22 mouse cellular contexts compared by ENCODE assay signal in the genomic region with DNA sequence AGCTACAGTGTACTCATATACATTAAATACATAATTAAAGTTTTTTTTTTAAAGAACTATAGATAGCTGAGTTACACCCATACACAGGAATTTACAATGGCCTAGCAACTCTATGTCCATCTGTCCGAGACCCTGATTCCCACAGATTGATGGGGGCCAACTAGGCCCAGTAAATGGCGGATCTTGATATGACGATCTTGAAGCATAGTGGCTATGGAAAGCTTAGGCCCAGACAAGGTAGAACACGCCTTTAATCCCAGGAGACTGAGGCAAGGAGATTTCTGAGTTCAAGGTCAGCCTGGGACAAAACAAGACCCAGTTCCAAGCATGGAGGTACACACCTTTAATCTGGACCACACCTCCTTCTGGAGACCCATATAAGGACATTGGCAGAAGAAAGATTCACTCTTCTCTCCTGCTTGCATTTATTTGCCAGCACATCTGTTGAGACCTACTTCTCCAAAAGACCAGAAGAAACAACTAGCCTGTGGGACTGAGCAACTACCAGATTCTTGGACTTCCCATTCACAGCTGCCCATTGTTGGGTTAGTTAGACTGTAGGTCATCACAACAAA. TPM values are rescaled to one million over a fixed set of nuclear protein-coding genes. Genes with fewer than 3 reads are reported as not detected.
DNase-seq lines count a peak whose midpoint lies in the region; ATAC-seq and TF ChIP-seq lines count a peak whose summit lies in the region.
"Had no signal": no experiment of that assay in that cellular context is flagged by ENCODE, and none has a peak within 500 bp of the region (broad histone marks: within the 10 kb centered on the region; RNA-seq: fewer than 3 reads in every experiment).

No protein-coding gene starts in this region.

- no peak for TF ChIP-seq POLR2A in MEL (IDR thresholded peaks at IDR 0.05; ENCODE audit: control insufficient read depth in 1 of 2, insufficient read depth in 1 of 2, low read depth in 1 of 2, low read length in 2 of 2, poor library complexity in 1 of 2)

- no peaks in the 10 kb centered on the region for H3K27me3 ChIP-seq in midbrain, embryonic 11.5 days (ENCODE audit: control insufficient read depth, insufficient read depth, low read length)
- no peaks in the 10 kb centered on the region for H3K27me3 ChIP-seq in midbrain, postnatal 0 days (ENCODE audit: insufficient read depth, low read length)
- H3K27me3 ChIP-seq in MEL (ENCODE audit: control insufficient read depth in 1 of 2, insufficient read depth in 2 of 2, low read length in 2 of 2): no peaks in the 10 kb centered on the region
- H3K27me3 ChIP-seq: embryonic facial prominence, embryonic 12.5 days; forebrain, embryonic 13.5 days; forebrain, embryonic 15.5 days had no signal

- H3K4me2 ChIP-seq in midbrain, embryonic 11.5 days: no peak overlapping the region
- no peak overlapping the region for H3K4me2 ChIP-seq in midbrain, postnatal 0 days (ENCODE audit: low read depth, low read length, poor library complexity, severe bottlenecking)
- H3K4me2 ChIP-seq: embryonic facial prominence, embryonic 12.5 days; forebrain, embryonic 13.5 days; forebrain, embryonic 15.5 days had no signal

- H3K4me1 ChIP-seq in midbrain, embryonic 11.5 days (ENCODE audit: control insufficient read depth, insufficient read depth, low read length): no peaks in the 10 kb centered on the region
- no peaks in the 10 kb centered on the region for H3K4me1 ChIP-seq in midbrain, postnatal 0 days (ENCODE audit: insufficient read depth, low read length)
- no peaks in the 10 kb centered on the region for H3K4me1 ChIP-seq in MEL (ENCODE audit: control insufficient read depth in 1 of 2, insufficient read depth in 2 of 2, low read length in 2 of 2)
- H3K4me1 ChIP-seq: embryonic facial prominence, embryonic 10.5 days; embryonic facial prominence, embryonic 12.5 days; forebrain, embryonic 13.5 days; forebrain, embryonic 15.5 days had no signal

- ATAC-seq in midbrain, embryonic 11.5 days (ENCODE audit: low FRiP score): no peak
- no peak for ATAC-seq in midbrain, postnatal 0 days (ENCODE audit: low FRiP score)
- ATAC-seq: forebrain, embryonic 13.5 days; forebrain, embryonic 15.5 days; forebrain, postnatal 0 days had no signal

- TF ChIP-seq EP300 in MEL (IDR thresholded peaks at IDR 0.05; ENCODE audit: low read depth in 1 of 2, low read length in 2 of 2): no peak

- TF ChIP-seq CTCF in midbrain, postnatal 0 days (IDR thresholded peaks at IDR 0.05): no peak
- no peak for TF ChIP-seq CTCF in MEL (IDR thresholded peaks at IDR 0.05 in 2 of 3, conservative IDR thresholded peaks at IDR 0.05 in 1 of 3; ENCODE audit: control insufficient read depth in 1 of 3, insufficient read depth in 1 of 3, low read depth in 2 of 3, low read length in 3 of 3, poor library complexity in 1 of 3, severe bottlenecking in 1 of 3)

- peak; percentile 49 for DNase-seq in midbrain, embryonic 11.5 days (ENCODE audit: low spot score, missing footprints)
- no peak for DNase-seq in midbrain, postnatal 0 days (ENCODE audit: low spot score)
- DNase-seq in A20 (ENCODE audit: low read depth, low spot score) (peak; percentile 30), MEL (ENCODE audit: low read depth, low spot score) (no peak), ZHBTc4 (ENCODE audit: low read depth, low spot score) (peak; percentile 50)
- DNase-seq in left cerebral cortex, adult 11 months (ENCODE audit: low spot score): no peak
- DNase-seq in adrenal gland, postnatal 25 days: no peak
- no peak for DNase-seq in spleen, postnatal 14 days (ENCODE audit: low spot score in 2 of 2)
- DNase-seq: adrenal gland, adult 2 months; adrenal gland, postnatal 10 days; adrenal gland, postnatal 36 days; cerebellum, adult 11-12 months; cerebellum, adult 2 months; cerebellum, adult 9-10 months; cerebellum, postnatal 10 days; cerebellum, postnatal 25 days; forebrain, postnatal 0 days had no signal

- no peaks in the 10 kb centered on the region for H3K9me3 ChIP-seq in midbrain, embryonic 11.5 days (ENCODE audit: control insufficient read depth, low read length)
- no peaks in the 10 kb centered on the region for H3K9me3 ChIP-seq in midbrain, postnatal 0 days (ENCODE audit: low read length)
- no peaks in the 10 kb centered on the region for H3K9me3 ChIP-seq in MEL (replicated peaks; ENCODE audit: insufficient read depth, low read length)
- H3K9me3 ChIP-seq: embryonic facial prominence, embryonic 10.5 days; embryonic facial prominence, embryonic 12.5 days; forebrain, embryonic 13.5 days; forebrain, embryonic 15.5 days; G1E had no signal

- 96% methylated on average over 4 of the region's 4 CpGs for WGBS in midbrain, embryonic 11.5 days
- 97% methylated on average over 4 of the region's 4 CpGs for WGBS in midbrain, postnatal 0 days

- H3K36me3 ChIP-seq in midbrain, embryonic 11.5 days (ENCODE audit: control insufficient read depth, insufficient read depth, low read length): peaks cover 13% of the 10 kb centered on the region; the same call in 1 of the 2 replicates
- no peaks in the 10 kb centered on the region for H3K36me3 ChIP-seq in midbrain, postnatal 0 days (ENCODE audit: insufficient read depth, low read length)
- peaks cover 0 to 13% of the 10 kb centered on the region in 2 experiments; a peak in 2 of 4 replicates for H3K36me3 ChIP-seq in MEL (ENCODE audit: control insufficient read depth in 1 of 2, insufficient read depth in 2 of 2, low read length in 2 of 2)
- H3K36me3 ChIP-seq: forebrain, embryonic 15.5 days had no signal

- TF ChIP-seq RAD21 in MEL (IDR thresholded peaks at IDR 0.05; ENCODE audit: low read depth, low read length): no peak

- H3K4me3 ChIP-seq in midbrain, embryonic 11.5 days (ENCODE audit: low read depth, low read length): no peak overlapping the region
- no peak overlapping the region for H3K4me3 ChIP-seq in midbrain, postnatal 0 days (ENCODE audit: low read depth, low read length)
- no peak overlapping the region for H3K4me3 ChIP-seq in MEL (ENCODE audit: control insufficient read depth in 1 of 2, insufficient read depth in 1 of 2, low read depth in 2 of 2, low read length in 2 of 2)
- H3K4me3 ChIP-seq: embryonic facial prominence, embryonic 10.5 days; embryonic facial prominence, embryonic 12.5 days; forebrain, embryonic 13.5 days; forebrain, embryonic 15.5 days had no signal

- no peaks in the 10 kb centered on the region for H3K79me2 ChIP-seq in MEL (ENCODE audit: control insufficient read depth, insufficient read depth, low read length, poor library complexity)

- no peak overlapping the region for H3K27ac ChIP-seq in midbrain, embryonic 11.5 days (ENCODE audit: low read depth, low read length)
- no peak overlapping the region for H3K27ac ChIP-seq in midbrain, postnatal 0 days (ENCODE audit: low read depth, low read length)
- H3K27ac ChIP-seq in MEL (ENCODE audit: control insufficient read depth, low read depth, low read length): no peak overlapping the region
- H3K27ac ChIP-seq: embryonic facial prominence, embryonic 10.5 days; embryonic facial prominence, embryonic 12.5 days; forebrain, embryonic 13.5 days; forebrain, embryonic 15.5 days had no signal

- no peak overlapping the region for H3K9ac ChIP-seq in midbrain, embryonic 11.5 days (ENCODE audit: low read length)
- no peak overlapping the region for H3K9ac ChIP-seq in midbrain, postnatal 0 days (replicated peaks; ENCODE audit: low read length, poor library complexity, severe bottlenecking)
- H3K9ac ChIP-seq in MEL (ENCODE audit: control insufficient read depth, low read depth, low read length, poor library complexity, severe bottlenecking): no peak overlapping the region
- H3K9ac ChIP-seq: embryonic facial prominence, embryonic 12.5 days; forebrain, embryonic 13.5 days; forebrain, embryonic 15.5 days; forebrain, postnatal 0 days had no signal

TF ChIP-seq in MEL, 35 proteins besides CTCF, POLR2A, EP300 and RAD21 (continues in another document):
- 0 out of 2 replicates have a peak, but pooled peaks have one; percentile 17 for TF ChIP-seq CHD2 (IDR thresholded peaks at IDR 0.05; ENCODE audit: low read length)
- no peak for TF ChIP-seq ZC3H11A (IDR thresholded peaks at IDR 0.05; ENCODE audit: low read depth, low read length)
- no peak for TF ChIP-seq GATA1 (IDR thresholded peaks at IDR 0.05; ENCODE audit: low read depth, low read length)
- peak; percentile 80 for TF ChIP-seq POLR2AphosphoS2 (IDR thresholded peaks at IDR 0.05; ENCODE audit: low read length)
- no peak for TF ChIP-seq TCF12 (IDR thresholded peaks at IDR 0.05; ENCODE audit: low read depth, low read length)
- no peak for TF ChIP-seq MAFK (IDR thresholded peaks at IDR 0.05; ENCODE audit: borderline replicate concordance, low read depth, low read length)
- TF ChIP-seq CHD1 (IDR thresholded peaks at IDR 0.05; ENCODE audit: low read depth, low read length): no peak
- no peak for TF ChIP-seq SIN3A (IDR thresholded peaks at IDR 0.05; ENCODE audit: low read length)
- TF ChIP-seq NRF1 (IDR thresholded peaks at IDR 0.05; ENCODE audit: insufficient read depth, low read depth, low read length, poor library complexity, severe bottlenecking): no peak
- no peak for TF ChIP-seq POLR2AphosphoS5 (IDR thresholded peaks at IDR 0.05; ENCODE audit: borderline replicate concordance, low read depth, low read length)

RNA-seq across cellular contexts. Expression of gene Cenpa, which starts 12.2 kb away (rescaled TPM):
- polyA plus RNA-seq in midbrain, embryonic 11.5 days (2014; fragmentation: Nextera tagmentation; extraction: Ambion mirVana): 398 and 399 TPM in 2 replicates
- 8.9 and 9.4 TPM in 2 replicates for total RNA-seq in midbrain, postnatal 0 days (2014; rRNA removed)
- polyA plus RNA-seq in midbrain, postnatal 0 days (2015; fragmentation: Nextera tagmentation; extraction: Ambion mirVana): 19.6 and 22.6 TPM in 2 replicates
- 341 and 345 TPM in 2 replicates for total RNA-seq in MEL (2012; rRNA removed)
- polyA plus RNA-seq in MEL (2012; ENCODE audit: insufficient read depth in 1 of 2, insufficient read length in 2 of 2, low read depth in 1 of 2, low replicate concordance in 2 of 2, missing spikeins in 1 of 2): 100 to 1,000 TPM; 100 to 566 TPM
- 15.1 and 19.2 TPM in 2 replicates for total RNA-seq in adrenal gland, postnatal 25 days (2021)

RNA-seq across cellular contexts. Expression of gene Slc35f6, which starts 31.1 kb away (rescaled TPM):
- polyA plus RNA-seq in midbrain, embryonic 11.5 days (2014; fragmentation: Nextera tagmentation; extraction: Ambion mirVana): 22.6 and 28.4 TPM in 2 replicates
- total RNA-seq in midbrain, postnatal 0 days (2014; rRNA removed): 62.5 and 65.3 TPM in 2 replicates
- 25.1 and 30.9 TPM in 2 replicates for polyA plus RNA-seq in midbrain, postnatal 0 days (2015; fragmentation: Nextera tagmentation; extraction: Ambion mirVana)
- total RNA-seq in MEL (2012; rRNA removed): 15.7 and 18.0 TPM in 2 replicates
- 10 to 100 TPM in 1 of 2 experiments, not detected in 1; 32.4 TPM for polyA plus RNA-seq in MEL (2012; ENCODE audit: insufficient read depth in 1 of 2, insufficient read length in 2 of 2, low read depth in 1 of 2, low replicate concordance in 2 of 2, missing spikeins in 1 of 2)
- total RNA-seq in adrenal gland, postnatal 25 days (2021): 51.4 and 52.6 TPM in 2 replicates

RNA-seq across cellular contexts. Expression of gene Dpysl5, which starts 32.6 kb away (rescaled TPM):
- polyA plus RNA-seq in midbrain, embryonic 11.5 days (2014; fragmentation: Nextera tagmentation; extraction: Ambion mirVana): 81.4 and 89.1 TPM in 2 replicates
- 334 and 374 TPM in 2 replicates for total RNA-seq in midbrain, postnatal 0 days (2014; rRNA removed)
- polyA plus RNA-seq in midbrain, postnatal 0 days (2015; fragmentation: Nextera tagmentation; extraction: Ambion mirVana): 232 and 234 TPM in 2 replicates
- not detected in 2 replicates for total RNA-seq in MEL (2012; rRNA removed)
- polyA plus RNA-seq in MEL (2012; ENCODE audit: insufficient read depth in 1 of 2, insufficient read length in 2 of 2, low read depth in 1 of 2, low replicate concordance in 2 of 2, missing spikeins in 1 of 2): not detected
- total RNA-seq in adrenal gland, postnatal 25 days (2021): 0.57 and 1.3 TPM in 2 replicates
- polyA plus RNA-seq: G1E had no signal

Comparison
In these comparisons a context has a peak if more than half of its experiments do, and no peak if none do; other contexts are left out.
1. DNase-seq: peak in midbrain, embryonic 11.5 days (single experiment), A20 (single experiment) and ZHBTc4 (single experiment); none in midbrain, postnatal 0 days (single experiment), MEL (single experiment), left cerebral cortex, adult 11 months (single experiment), adrenal gland, postnatal 25 days (single experiment) and spleen, postnatal 14 days (0 of 2).
2. RNA of gene Cenpa, which starts 12.2 kb away (total RNA-seq): 341 to 345 TPM in MEL; 15.1 to 19.2 TPM in adrenal gland, postnatal 25 days and 8.9 to 9.4 TPM in midbrain, postnatal 0 days; every median in the first group is over 10 times any median in the second.
3. RNA of gene Dpysl5, which starts 32.6 kb away (total RNA-seq): 334 to 374 TPM in midbrain, postnatal 0 days; 0.57 to 1.3 TPM in adrenal gland, postnatal 25 days and not detected in MEL; every median in the first group is over 100 times any median in the second.